Mouse (Mus musculus) lung, postnatal 0 days (tissue): Measurements from ENCODE around the gene Draxin. TPM values are rescaled to one million over a fixed set of nuclear protein-coding genes. Genes with fewer than 3 reads are reported as not detected.
A peak's percentile ranks its signal among the peaks of the same experiment; 100 is the strongest.

ENCODE experiments used
- ATAC-seq: fragments of 200-750 bp; cut with Nextera tagmentation; 2 replicates; pipeline ENCODE4 v1.8.0; 2017; ENCODE audit warnings: moderate library complexity
- DNase-seq: peaks from one replicate; pipeline ENCODE4 v3.0.0-alpha.2; 2016; ENCODE audit warnings: low spot score
- H3K27ac ChIP-seq: fragments of 300-500 bp; sonication (generic); 2 replicates; pipeline ENCODE4 v1.5.1; 2014; ENCODE audit warnings: antibody characterized with exemption, mild to moderate bottlenecking, low read length, mixed read lengths
- H3K27me3 ChIP-seq: fragments of 300-500 bp; sonication (generic); replicated peaks from 2 replicates; pipeline ENCODE4 v1.6.1; 2014; ENCODE audit warnings: low read length, mixed read lengths; ENCODE audit not compliant: insufficient read depth
- H3K36me3 ChIP-seq: fragments of 300-500 bp; sonication (generic); 2 replicates; pipeline ENCODE4 v1.6.1; 2014; ENCODE audit warnings: low read length, mixed read lengths; ENCODE audit not compliant: insufficient read depth
- H3K4me1 ChIP-seq: fragments of 300-500 bp; sonication (generic); 2 replicates; pipeline ENCODE4 v1.6.1; 2014; ENCODE audit warnings: antibody characterized with exemption, low read depth, low read length, mixed read lengths; ENCODE audit not compliant: insufficient read depth
- H3K4me2 ChIP-seq: fragments of 300-500 bp; sonication (generic); replicated peaks from 2 replicates; pipeline ENCODE4 v1.6.1; 2014; ENCODE audit warnings: low read depth, mild to moderate bottlenecking, low read length, moderate library complexity, mixed read lengths
- H3K4me3 ChIP-seq: fragments of 300-500 bp; sonication (generic); 2 replicates; pipeline ENCODE4 v1.5.1; 2014; ENCODE audit warnings: low read depth, low read length
- H3K9ac ChIP-seq: fragments of 300-500 bp; sonication (generic); replicated peaks from 2 replicates; pipeline ENCODE4 v1.6.1; 2014; ENCODE audit warnings: low read depth, mild to moderate bottlenecking
- H3K9me3 ChIP-seq: fragments of 300-500 bp; sonication (generic); 2 replicates; pipeline ENCODE4 v1.6.1; 2016; ENCODE audit warnings: low read length, mixed read lengths
- CTCF ChIP-seq: IDR thresholded peaks from 2 replicates; pipeline ENCODE4 v1.5.1; 2016; ENCODE audit warnings: antibody characterized with exemption, mild to moderate bottlenecking
- EP300 ChIP-seq: IDR thresholded peaks from 2 replicates; pipeline ENCODE4 v1.6.1; 2016; ENCODE audit warnings: antibody characterized with exemption, mild to moderate bottlenecking, control low read depth
- WGBS: fragments of 180-500 bp; shearing (Covaris S2); extraction: QIAGEN DNeasy Blood & Tissue Kit; methylation state at CpG from one replicate; pipeline ENCODE4 v1.1.7; 2014; 5-methylcytosine and 5-hydroxymethylcytosine counted together
- polyA plus RNA-seq: library from polyadenylated mRNA; unstranded; fragments of >200 nt; fragmentation: Nextera tagmentation; extraction: Ambion mirVana; gene quantifications from 2 replicates; pipeline ENCODE4 v1.2.1, GENCODE M21; 2015

Draxin gene
- polyA plus RNA-seq, 1 experiment from 2014 or later, result 0.06 TPM

DNA sequence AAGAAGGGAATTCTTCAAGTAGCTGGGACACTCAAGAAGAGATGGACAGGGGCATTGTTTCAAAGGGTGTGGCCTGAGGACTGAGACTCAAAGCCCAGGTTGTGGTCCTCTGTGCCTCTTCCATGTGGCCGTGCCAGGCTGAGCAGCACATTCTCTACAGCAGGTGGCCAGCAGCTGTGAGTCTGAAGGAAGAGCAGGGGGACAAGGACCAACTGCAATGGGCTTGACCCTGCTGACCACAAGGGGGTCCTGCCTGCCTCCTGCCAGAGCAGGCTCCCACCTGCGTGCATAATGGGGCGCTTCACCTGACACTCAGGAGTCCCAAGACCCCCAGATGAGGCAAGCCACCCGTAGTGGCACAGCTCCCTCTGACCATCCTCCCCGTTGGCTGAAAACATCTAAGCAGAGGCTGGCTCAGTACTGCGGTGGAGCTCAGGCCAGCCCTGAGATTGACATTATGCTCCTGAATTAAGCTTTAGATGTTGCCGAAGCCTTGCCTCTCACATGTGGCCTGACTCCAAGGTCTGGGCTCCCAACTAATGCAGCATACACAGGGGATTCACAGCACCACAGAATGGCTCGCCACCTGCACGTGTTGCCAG is 72.2 kb downstream of the Draxin start:
- WGBS, result 87% methylated on average over 9 of the region's 9 CpGs
- no peak overlapping the region for H3K4me2 ChIP-seq
- H3K9ac ChIP-seq, result no peak overlapping the region
- no peak for ATAC-seq
- no peak for TF ChIP-seq EP300
- no peak for TF ChIP-seq CTCF
- H3K4me1 ChIP-seq, result peaks cover 4% of the 10 kb centered on the region; the same call in 1 of the 2 replicates
- H3K9me3 ChIP-seq, result no peaks in the 10 kb centered on the region
- no peak overlapping the region for H3K4me3 ChIP-seq
- peaks cover 30% of the 10 kb centered on the region for H3K36me3 ChIP-seq
- no peak overlapping the region for H3K27ac ChIP-seq
- DNase-seq, result no peak
- H3K27me3 ChIP-seq, result no peaks in the 10 kb centered on the region

- H3K9ac ChIP-seq, result no peak overlapping the region
- WGBS, result 63% methylated on average over 5 of the region's 5 CpGs
- peaks cover 34% of the 10 kb centered on the region for H3K36me3 ChIP-seq
- H3K4me2 ChIP-seq, result no peak overlapping the region
- no peak overlapping the region for H3K4me3 ChIP-seq
- H3K27me3 ChIP-seq, result no peaks in the 10 kb centered on the region
- TF ChIP-seq EP300, result no peak
- TF ChIP-seq CTCF, result peak; percentile 41
- peaks cover 4% of the 10 kb centered on the region; the same call in 1 of the 2 replicates for H3K4me1 ChIP-seq
- DNase-seq (no peak), ATAC-seq (no peak)
- no peaks in the 10 kb centered on the region for H3K9me3 ChIP-seq
- no peak overlapping the region for H3K27ac ChIP-seq
Measured at GRCm38 (mm10) chr4:148057661-148058209, 72.8 kb downstream of the Draxin start.

DNA sequence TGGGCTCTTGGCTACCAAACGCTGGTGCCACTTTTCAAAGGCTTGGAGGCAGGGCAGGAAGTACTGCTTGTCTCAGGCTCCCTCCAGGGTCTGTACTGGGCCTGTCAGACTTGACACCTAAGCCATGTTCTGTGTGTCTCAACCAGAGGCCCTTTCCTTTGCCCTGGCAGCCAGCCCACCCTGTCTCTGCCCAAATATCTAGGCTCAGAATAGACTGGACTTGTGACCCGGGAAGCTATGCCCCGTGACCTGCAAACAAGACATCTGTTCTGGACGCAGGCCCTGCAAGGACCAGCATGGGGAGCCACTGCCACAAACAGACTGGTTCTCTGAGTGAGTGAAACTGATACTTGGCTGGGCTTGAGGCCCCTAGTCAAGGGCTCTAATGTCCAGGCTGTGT is 73.7 kb downstream of the Draxin start:
- no peaks in the 10 kb centered on the region for H3K9me3 ChIP-seq
- no peak overlapping the region for H3K4me3 ChIP-seq
- H3K27me3 ChIP-seq, result no peaks in the 10 kb centered on the region
- DNase-seq (no peak), ATAC-seq (no peak)
- no peak overlapping the region for H3K27ac ChIP-seq
- H3K36me3 ChIP-seq, result peaks cover 40% of the 10 kb centered on the region
- H3K4me1 ChIP-seq, result peaks cover 4% of the 10 kb centered on the region; the same call in 1 of the 2 replicates
- TF ChIP-seq EP300 (no peak), CTCF (no peak)
- H3K9ac ChIP-seq, result no peak overlapping the region
- no peak overlapping the region for H3K4me2 ChIP-seq
- WGBS, result 79% methylated on average over 4 of the region's 4 CpGs

GRCm38 (mm10) chr4:148056246-148056645 is 74.3 kb downstream of the Draxin start:
- Histone ChIP-seq H3K27ac (no peak overlapping the region), H3K9me3 (no peaks in the 10 kb centered on the region), H3K27me3 (no peaks in the 10 kb centered on the region), H3K4me3 (no peak overlapping the region), H3K9ac (no peak overlapping the region), H3K4me1 (peaks cover 4% of the 10 kb centered on the region; the same call in 1 of the 2 replicates), H3K4me2 (no peak overlapping the region), H3K36me3 (peaks cover 40% of the 10 kb centered on the region)
- no peak for DNase-seq
- no peak for ATAC-seq
- 83% methylated on average over 7 of the region's 7 CpGs for WGBS
- TF ChIP-seq EP300 (no peak), CTCF (no peak)

GRCm38 (mm10) chr4:148054961-148055695 is 75.4 kb downstream of the Draxin start:
- no peak overlapping the region for H3K4me3 ChIP-seq
- peaks cover 40% of the 10 kb centered on the region for H3K36me3 ChIP-seq
- no peak for TF ChIP-seq EP300
- no peak for TF ChIP-seq CTCF
- no peaks in the 10 kb centered on the region for H3K9me3 ChIP-seq
- no peak overlapping the region for H3K4me2 ChIP-seq
- no peaks in the 10 kb centered on the region for H3K27me3 ChIP-seq
- no peak overlapping the region for H3K9ac ChIP-seq
- H3K4me1 ChIP-seq, result peaks cover 2% of the 10 kb centered on the region; the same call in 1 of the 2 replicates
- DNase-seq, result no peak
- 90% methylated on average over 21 of the region's 21 CpGs for WGBS
- no peak overlapping the region for H3K27ac ChIP-seq
- ATAC-seq, result no peak

DNA sequence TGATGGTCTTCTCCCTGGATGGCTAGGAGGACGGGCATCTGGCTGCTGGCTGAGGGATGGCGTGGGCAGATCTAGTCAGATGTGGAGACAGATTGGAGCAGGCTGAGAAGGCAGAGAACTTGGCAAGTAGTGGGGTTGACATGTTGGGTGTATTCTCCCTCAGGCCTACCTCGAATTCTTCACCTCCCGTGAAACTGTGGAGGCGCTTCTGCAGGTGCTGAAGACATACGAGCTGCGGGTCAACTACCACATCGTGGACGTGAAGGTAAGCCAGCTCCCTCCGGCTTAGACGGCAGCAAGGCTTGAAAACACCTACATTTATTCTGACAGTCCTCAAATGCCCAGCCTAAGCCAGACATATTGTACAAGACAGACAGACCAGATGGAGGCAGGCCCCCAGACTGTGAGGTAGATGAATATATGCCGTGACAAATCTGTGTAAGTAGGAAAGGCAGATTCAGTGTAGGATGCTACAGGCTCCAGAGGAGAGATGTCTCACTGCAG is 77.0 kb downstream of the Draxin start:
- TF ChIP-seq CTCF, result no peak
- no peak for TF ChIP-seq EP300
- WGBS, result 91% methylated on average over 12 of the region's 12 CpGs
- Histone ChIP-seq H3K36me3 (peaks cover 40% of the 10 kb centered on the region), H3K9ac (no peak overlapping the region), H3K4me3 (no peak overlapping the region), H3K9me3 (no peaks in the 10 kb centered on the region), H3K27ac (0 out of 2 replicates have a peak overlapping the region, but pooled peaks have one; percentile 3), H3K4me1 (no peaks in the 10 kb centered on the region), H3K27me3 (no peaks in the 10 kb centered on the region), H3K4me2 (no peak overlapping the region)
- DNase-seq (no peak), ATAC-seq (no peak)
